Mouse (Mus musculus): ENCODE measurements at regions not wholly inside any gene's neighbourhood (a gene's known extent, or its start where the extent isn't known, plus 50 kb on each side); places are given as distances from the start of the nearest gene placed in this dataset.

- DNase-seq (ENCODE audit: low spot score in 2 of 2): no peak
Measured at GRCm38 (mm10) chr1:168541231-168541630, 109.2 kb upstream of the Pbx1 start.

- DNase-seq (ENCODE audit: low spot score in 2 of 2): no peak
Measured at GRCm38 (mm10) chr1:168518087-168518486, 86.0 kb upstream of the Pbx1 start.

- DNase-seq (ENCODE audit: low spot score in 2 of 2): no peak
Measured at GRCm38 (mm10) chr1:168506326-168506725, 74.3 kb upstream of the Pbx1 start.

GRCm38 (mm10) chr1:168504773-168505172, 72.7 kb upstream of the Pbx1 start:
- DNase-seq (ENCODE audit: low spot score in 2 of 2): no peak

GRCm38 (mm10) chr1:168502266-168502665, 70.2 kb upstream of the Pbx1 start:
- peak in 1 of 2 experiments; percentile 38 for DNase-seq (ENCODE audit: low spot score in 2 of 2)

GRCm38 (mm10) chr1:168501375-168502169, 69.5 kb upstream of the Pbx1 start:
- no peak for DNase-seq (ENCODE audit: low spot score in 2 of 2)

GRCm38 (mm10) chr1:168497801-168498200, 65.7 kb upstream of the Pbx1 start:
- DNase-seq (ENCODE audit: low spot score in 2 of 2): no peak

- DNase-seq (ENCODE audit: low spot score in 2 of 2): no peak
Measured at GRCm38 (mm10) chr1:168495687-168496527, 63.8 kb upstream of the Pbx1 start.

- DNase-seq (ENCODE audit: low spot score in 2 of 2): no peak
Measured at GRCm38 (mm10) chr1:168487492-168487891, 55.4 kb upstream of the Pbx1 start.

GRCm38 (mm10) chr1:168483651-168484050, 51.6 kb upstream of the Pbx1 start:
- DNase-seq (ENCODE audit: low spot score in 2 of 2): no peak

Measured in urinary bladder, postnatal 4 days (tissue).